Mouse (Mus musculus) left cerebral cortex, postnatal 25 days (tissue): ENCODE measurements around the gene Kcmf1. TPM values are rescaled to one million over a fixed set of nuclear protein-coding genes. Genes with fewer than 3 reads are reported as not detected.

Experiments
- DNase-seq, 2 experiments: peaks; one replicate each; pipeline ENCODE4 v3.0.0; 2022; ENCODE audit warnings: low spot score in 2 of 2, mixed read lengths in 1 of 2
- intact Hi-C: fragments of 180-260 bp; cut with DNase I; formaldehyde crosslinking; loops from one replicate; pipeline ENCODE4 v1.15.1; 2025
- total RNA-seq, 2 experiments: library from RNA; stranded (reverse); gene quantifications; 2 replicates each; pipeline ENCODE4 v1.2.3; 2021

Kcmf1 gene
- 10 to 100 TPM; 69.5 TPM for total RNA-seq

GRCm38 (mm10) chr6:72899781-72900681 lies at the start of gene Kcmf1:
TSS of gene Kcmf1 (minus strand) at chr6:72899979.
- peak; percentile 60 to 70 for DNase-seq
- intact Hi-C loops: loop anchor here (5.0 kb wide), 1 partner anchor 53 kb away; no protein-coding TSS in a partner anchor

GRCm38 (mm10) chr6:72949161-72949756 lies 49.5 kb upstream of the Kcmf1 start:
- peak; percentile 70 to 94 for DNase-seq
- intact Hi-C loops: no loop called here

- DNase-seq: no peak
- intact Hi-C loops: no loop called here
Measured at GRCm38 (mm10) chr6:72948392-72948791, 48.6 kb upstream of the Kcmf1 start.

- intact Hi-C loops: no loop called here
- no peak for DNase-seq
Measured at GRCm38 (mm10) chr6:72947960-72948359, 48.2 kb upstream of the Kcmf1 start.

GRCm38 (mm10) chr6:72940493-72940892 lies 40.7 kb upstream of the Kcmf1 start:
- intact Hi-C loops: loop anchor here (1.0 to 2.0 kb wide), 3 partner anchors 70 to 294 kb away; no protein-coding TSS in a partner anchor
- DNase-seq: peak; percentile 79

GRCm38 (mm10) chr6:72937859-72938258 lies 38.1 kb upstream of the Kcmf1 start:
- no peak for DNase-seq
- intact Hi-C loops: no loop called here

GRCm38 (mm10) chr6:72937430-72937829 lies 37.7 kb upstream of the Kcmf1 start:
- DNase-seq: no peak
- intact Hi-C loops: no loop called here

GRCm38 (mm10) chr6:72932955-72933354 lies 33.2 kb upstream of the Kcmf1 start:
- DNase-seq: no peak
- intact Hi-C loops: no loop called here

GRCm38 (mm10) chr6:72931533-72931932 lies 31.8 kb upstream of the Kcmf1 start:
- no peak for DNase-seq
- intact Hi-C loops: no loop called here

- intact Hi-C loops: no loop called here
- no peak for DNase-seq
Measured at GRCm38 (mm10) chr6:72929795-72930398, 30.1 kb upstream of the Kcmf1 start.

- peak in 1 of 2 experiments; percentile 57 for DNase-seq
- intact Hi-C loops: no loop called here
Measured at GRCm38 (mm10) chr6:72926755-72927482, 27.1 kb upstream of the Kcmf1 start.

- intact Hi-C loops: no loop called here
- DNase-seq: no peak
Measured at GRCm38 (mm10) chr6:72926031-72926430, 26.3 kb upstream of the Kcmf1 start.

GRCm38 (mm10) chr6:72923381-72923780 lies 23.6 kb upstream of the Kcmf1 start:
- DNase-seq: no peak

GRCm38 (mm10) chr6:72921081-72921480 lies 21.3 kb upstream of the Kcmf1 start:
- DNase-seq: no peak
- intact Hi-C loops: no loop called here

More at GRCm38 (mm10) chr6:72923381-72923780, 23.6 kb upstream of the Kcmf1 start:
- intact Hi-C loops: no loop called here

- intact Hi-C loops: no loop called here
- no peak for DNase-seq
Measured at GRCm38 (mm10) chr6:72918510-72919033, 18.8 kb upstream of the Kcmf1 start.

GRCm38 (mm10) chr6:72916330-72916729 lies 16.6 kb upstream of the Kcmf1 start:
- intact Hi-C loops: no loop called here
- no peak for DNase-seq

GRCm38 (mm10) chr6:72914087-72914749 lies 14.4 kb upstream of the Kcmf1 start:
- intact Hi-C loops: no loop called here
- no peak for DNase-seq

GRCm38 (mm10) chr6:72911261-72911660 lies 11.5 kb upstream of the Kcmf1 start:
- intact Hi-C loops: no loop called here
- no peak for DNase-seq
